Mouse (Mus musculus) MEL (cell line): ENCODE data around the gene Hpd. TPM values are rescaled to one million over a fixed set of nuclear protein-coding genes. Genes with fewer than 3 reads are reported as not detected.

Source experiments
- DNase-seq: peaks from one replicate; pipeline ENCODE4 v3.0.0; 2011; ENCODE audit warnings: low read depth, low spot score
- H3K27ac ChIP-seq: 2 replicates; pipeline ENCODE4 v1.5.1; 2012; ENCODE audit warnings: low read depth, mild to moderate bottlenecking, control low read depth, low read length, moderate library complexity; ENCODE audit not compliant: control insufficient read depth
- H3K27me3 ChIP-seq, 2 experiments: fragments of 150-350 bp in 1 of 2; sonication (generic) in 1 of 2; 2 replicates each; pipeline ENCODE4 v1.6.1; 2012; ENCODE audit warnings: low read length in 2 of 2, mild to moderate bottlenecking in 2 of 2, improper control_type of control experiment in 1 of 2, moderate library complexity in 1 of 2; ENCODE audit not compliant: insufficient read depth in 2 of 2, control insufficient read depth in 1 of 2
- H3K36me3 ChIP-seq, 2 experiments: 2 replicates each; pipeline ENCODE4 v1.6.1; 2012 to 2014; ENCODE audit warnings: low read length in 2 of 2, improper control_type of control experiment in 1 of 2, inconsistent platforms in 1 of 2, mild to moderate bottlenecking in 1 of 2; ENCODE audit not compliant: insufficient read depth in 2 of 2, control insufficient read depth in 1 of 2
- H3K4me1 ChIP-seq, 2 experiments: fragments of 150-350 bp in 1 of 2; sonication (generic) in 1 of 2; 2 replicates each; pipeline ENCODE4 v1.6.1; 2012; ENCODE audit warnings: low read length in 2 of 2, improper control_type of control experiment in 1 of 2, mild to moderate bottlenecking in 1 of 2; ENCODE audit not compliant: insufficient read depth in 2 of 2, control insufficient read depth in 1 of 2
- H3K4me3 ChIP-seq, 2 experiments: fragments of 150-350 bp in 1 of 2; sonication (generic) in 1 of 2; 2 replicates each; pipeline ENCODE4 v1.5.1; 2012; ENCODE audit warnings: low read depth in 2 of 2, low read length in 2 of 2, mild to moderate bottlenecking in 2 of 2, moderate library complexity in 2 of 2, control low read depth in 1 of 2, improper control_type of control experiment in 1 of 2; ENCODE audit not compliant: control insufficient read depth in 1 of 2, insufficient read depth in 1 of 2
- H3K79me2 ChIP-seq: 2 replicates; pipeline ENCODE4 v1.6.1; 2012; ENCODE audit warnings: mild to moderate bottlenecking, low read length, moderate library complexity; ENCODE audit not compliant: control insufficient read depth, poor library complexity, insufficient read depth
- H3K9ac ChIP-seq: 2 replicates; pipeline ENCODE4 v1.6.1; 2012; ENCODE audit warnings: low read depth, mild to moderate bottlenecking, control low read depth, low read length, moderate library complexity; ENCODE audit not compliant: control insufficient read depth, poor library complexity, severe bottlenecking
- H3K9me3 ChIP-seq: fragments of 150-350 bp; sonication (generic); replicated peaks from 2 replicates; pipeline ENCODE4 v1.6.1; 2012; ENCODE audit warnings: mild to moderate bottlenecking, low read length, improper control_type of control experiment, moderate library complexity; ENCODE audit not compliant: insufficient read depth
- CHD1 ChIP-seq: IDR thresholded peaks from 2 replicates; pipeline ENCODE4 v1.6.1; 2012; ENCODE audit warnings: low read depth, mild to moderate bottlenecking, inconsistent platforms, low read length, improper control_type of control experiment
- CHD2 ChIP-seq: IDR thresholded peaks from 2 replicates; pipeline ENCODE4 v1.6.1; 2011; ENCODE audit warnings: low read length, improper control_type of control experiment
- ETS1 ChIP-seq: IDR thresholded peaks from 2 replicates; pipeline ENCODE4 v1.6.1; 2012; ENCODE audit warnings: low read depth, mild to moderate bottlenecking, inconsistent platforms, low read length, improper control_type of control experiment, moderate library complexity
- JUND ChIP-seq: IDR thresholded peaks from 2 replicates; pipeline ENCODE4 v1.6.1; 2011; ENCODE audit warnings: low read depth, mild to moderate bottlenecking, improper control_type of control experiment, low read length
- MAFK ChIP-seq: IDR thresholded peaks from 2 replicates; pipeline ENCODE4 v1.6.1; 2011; ENCODE audit warnings: low read depth, mild to moderate bottlenecking, low read length, improper control_type of control experiment, borderline replicate concordance
- MAX ChIP-seq: IDR thresholded peaks from 2 replicates; pipeline ENCODE4 v1.6.1; 2011; ENCODE audit warnings: low read length, improper control_type of control experiment
- MAZ ChIP-seq: IDR thresholded peaks from 2 replicates; pipeline ENCODE4 v1.6.1; 2012; ENCODE audit warnings: low read depth, mild to moderate bottlenecking, inconsistent platforms, low read length, improper control_type of control experiment
- MEF2A ChIP-seq: IDR thresholded peaks from 2 replicates; pipeline ENCODE4 v1.6.1; 2014; ENCODE audit warnings: low read depth, mild to moderate bottlenecking, inconsistent platforms, low read length, improper control_type of control experiment; ENCODE audit not compliant: poor library complexity, insufficient replicate concordance, severe bottlenecking; ENCODE audit errors: extremely low read depth
- MXI1 ChIP-seq: IDR thresholded peaks from 2 replicates; pipeline ENCODE4 v1.6.1; 2011; ENCODE audit warnings: mild to moderate bottlenecking, low read depth, low read length, improper control_type of control experiment
- MYB ChIP-seq: IDR thresholded peaks from 2 replicates; pipeline ENCODE4 v1.6.1; 2011; ENCODE audit warnings: mild to moderate bottlenecking, low read depth, low read length, improper control_type of control experiment
- MYC ChIP-seq: IDR thresholded peaks from 2 replicates; pipeline ENCODE4 v1.6.1; 2011; ENCODE audit warnings: low read depth, mild to moderate bottlenecking, low read length, improper control_type of control experiment, moderate library complexity
- NELFE ChIP-seq: IDR thresholded peaks from 2 replicates; pipeline ENCODE4 v1.6.1; 2011; ENCODE audit warnings: low read depth, low read length, improper control_type of control experiment
- POLR2A ChIP-seq, 2 experiments: IDR thresholded peaks; 2 replicates each; pipeline ENCODE4 v1.6.1; 2011 to 2012; ENCODE audit warnings: low read length in 2 of 2, mild to moderate bottlenecking in 2 of 2, control low read depth in 1 of 2, improper control_type of control experiment in 1 of 2, low read depth in 1 of 2, moderate library complexity in 1 of 2; ENCODE audit not compliant: control insufficient read depth in 1 of 2, insufficient read depth in 1 of 2, poor library complexity in 1 of 2
- POLR2AphosphoS2 ChIP-seq: IDR thresholded peaks from 2 replicates; pipeline ENCODE4 v1.6.1; 2011; ENCODE audit warnings: low read length, improper control_type of control experiment
- POLR2AphosphoS5 ChIP-seq: IDR thresholded peaks from 2 replicates; pipeline ENCODE4 v1.6.1; 2012; ENCODE audit warnings: low read depth, borderline replicate concordance, mild to moderate bottlenecking, inconsistent platforms, low read length, moderate library complexity, mixed read lengths
- RAD21 ChIP-seq: IDR thresholded peaks from 2 replicates; pipeline ENCODE4 v1.6.1; 2011; ENCODE audit warnings: mild to moderate bottlenecking, low read depth, low read length, improper control_type of control experiment
- SMC3 ChIP-seq: IDR thresholded peaks from 2 replicates; pipeline ENCODE4 v1.6.1; 2011; ENCODE audit warnings: low read depth, low read length, improper control_type of control experiment
- TAL1 ChIP-seq: IDR thresholded peaks from 2 replicates; pipeline ENCODE4 v1.6.1; 2012; ENCODE audit warnings: mild to moderate bottlenecking, inconsistent platforms, low read length, moderate library complexity, mixed read lengths
- TBP ChIP-seq: IDR thresholded peaks from 2 replicates; pipeline ENCODE4 v1.8.0; 2011; ENCODE audit warnings: low read depth, low read length, improper control_type of control experiment
- TCF12 ChIP-seq: IDR thresholded peaks from 2 replicates; pipeline ENCODE4 v1.6.1; 2014; ENCODE audit warnings: low read depth, mild to moderate bottlenecking, inconsistent platforms, low read length, improper control_type of control experiment, moderate library complexity
- UBTF ChIP-seq: IDR thresholded peaks from 2 replicates; pipeline ENCODE4 v1.6.1; 2012; ENCODE audit warnings: low read depth, mild to moderate bottlenecking, inconsistent platforms, low read length, improper control_type of control experiment, moderate library complexity, borderline replicate concordance; ENCODE audit not compliant: insufficient read depth
- ZMIZ1 ChIP-seq: IDR thresholded peaks from 2 replicates; pipeline ENCODE4 v1.6.1; 2012; ENCODE audit warnings: low read depth, mild to moderate bottlenecking, inconsistent platforms, low read length, improper control_type of control experiment, moderate library complexity
- ZNF384 ChIP-seq: IDR thresholded peaks from 2 replicates; pipeline ENCODE4 v1.6.1; 2012; ENCODE audit warnings: low read depth, mild to moderate bottlenecking, inconsistent platforms, low read length, improper control_type of control experiment
- polyA plus RNA-seq, 2 experiments: library from polyadenylated mRNA; stranded (reverse) in 1 of 2; unstranded in 1 of 2; fragments of >175 nt in 1 of 2; fragments of >200 nt in 1 of 2; gene quantifications; 2 replicates each; pipeline versions ENCODE4 v1.2.1 to v1.2.4; 2012; ENCODE audit warnings: low replicate concordance in 2 of 2, low read depth in 1 of 2; ENCODE audit not compliant: insufficient read length in 2 of 2, insufficient read depth in 1 of 2, missing spikeins in 1 of 2
- total RNA-seq: library from RNA; depleted of rRNA; stranded (reverse); fragments of 300-350 nt; gene quantifications from 2 replicates; pipeline ENCODE4 v1.2.3, GENCODE M21; 2012

The Hpd gene
- total and polyA plus RNA-seq, 3 experiments = not detected

DNA sequence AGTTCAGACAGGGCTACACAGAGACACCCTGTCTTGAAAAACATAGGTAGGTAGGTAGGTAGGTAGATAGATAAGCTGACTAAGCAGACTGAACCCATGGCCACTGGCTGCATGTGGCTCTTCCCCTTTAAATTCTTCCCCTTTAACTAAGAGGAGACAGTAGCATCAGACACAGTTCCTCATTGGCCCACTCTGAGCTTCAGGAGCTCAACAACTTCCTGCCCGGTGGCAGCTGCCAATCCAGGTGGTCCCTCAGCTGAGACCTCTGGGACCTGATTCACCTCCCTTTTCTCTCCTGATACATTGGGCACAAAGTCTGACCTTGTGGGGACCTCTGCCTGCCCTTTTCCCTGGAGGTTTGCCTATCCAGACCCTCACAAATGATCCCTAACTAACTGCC lies 29.6 kb downstream of the Hpd start:
- peak; percentile 59 for DNase-seq
- TF ChIP-seq POLR2AphosphoS2 (no peak), CHD1 (no peak), MAFK (peak; percentile 43; the same call in 1 of the 2 replicates), JUND (no peak), MXI1 (no peak), NELFE (no peak), RAD21 (no peak)
- Histone ChIP-seq H3K9ac (no peak overlapping the region), H3K4me3 (no peak overlapping the region), H3K27ac (no peak overlapping the region), H3K79me2 (peaks cover 28% of the 10 kb centered on the region), H3K4me1 (peaks cover 0 to 21% of the 10 kb centered on the region in 2 experiments; a peak in 2 of 4 replicates), H3K27me3 (no peaks in the 10 kb centered on the region), H3K9me3 (no peaks in the 10 kb centered on the region), H3K36me3 (peaks cover 0 to 22% of the 10 kb centered on the region in 2 experiments; a peak in 3 of 4 replicates)

DNA sequence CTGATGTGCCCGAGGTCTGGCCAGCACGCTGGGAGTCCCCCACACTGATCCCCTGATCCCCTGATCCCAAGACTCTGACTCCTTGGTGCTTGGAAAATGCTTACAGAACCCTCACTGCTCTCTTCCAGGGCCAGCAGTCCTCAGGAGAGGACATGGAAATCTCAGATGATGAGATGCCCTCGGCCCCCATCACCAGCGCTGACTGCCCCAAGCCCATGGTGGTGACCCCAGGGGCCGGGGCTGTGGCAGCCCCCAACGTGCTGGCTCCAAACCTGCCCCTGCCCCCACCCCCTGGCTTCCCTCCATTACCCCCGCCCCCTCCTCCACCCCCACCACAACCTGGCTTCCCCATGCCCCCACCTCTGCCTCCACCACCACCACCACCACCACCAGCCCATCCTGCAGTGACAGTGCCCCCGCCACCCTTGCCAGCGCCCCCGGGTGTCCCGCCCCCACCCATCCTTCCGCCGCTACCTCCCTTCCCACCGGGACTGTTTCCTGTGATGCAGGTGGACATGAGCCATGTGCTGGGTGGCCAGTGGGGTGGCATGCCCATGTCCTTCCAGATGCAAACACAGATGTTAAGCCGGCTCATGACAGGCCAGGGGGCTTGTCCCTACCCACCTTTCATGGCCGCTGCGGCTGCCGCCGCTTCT lies 30.7 kb downstream of the Hpd start:
- no peak for TF ChIP-seq ZMIZ1
- no peak for TF ChIP-seq NELFE
- no peak for TF ChIP-seq SMC3
- no peak for TF ChIP-seq POLR2AphosphoS2
- TF ChIP-seq MEF2A = no peak
- no peak for TF ChIP-seq ETS1
- TF ChIP-seq TCF12 = no peak
- no peak for TF ChIP-seq ZNF384
- TF ChIP-seq MAZ = no peak
- TF ChIP-seq MYB = no peak
- TF ChIP-seq POLR2A (IDR thresholded peaks at IDR 0.05; ENCODE audit: control insufficient read depth in 1 of 2, insufficient read depth in 1 of 2, low read depth in 1 of 2, low read length in 2 of 2, poor library complexity in 1 of 2) = no peak
- TF ChIP-seq TAL1 = no peak
- no peak for TF ChIP-seq MYC
- TF ChIP-seq TBP = no peak
- no peak for TF ChIP-seq JUND
- no peak for TF ChIP-seq UBTF
- no peak for TF ChIP-seq CHD2
- no peak for TF ChIP-seq MAX
- no peak for TF ChIP-seq POLR2AphosphoS5
- no peak for TF ChIP-seq RAD21
- TF ChIP-seq, all 39 proteins: peak for 0
- Histone ChIP-seq H3K4me3 (no peak overlapping the region), H3K4me1 (peaks cover 0 to 21% of the 10 kb centered on the region in 2 experiments; a peak in 2 of 4 replicates), H3K9me3 (no peaks in the 10 kb centered on the region), H3K9ac (no peak overlapping the region), H3K27ac (no peak overlapping the region), H3K79me2 (peaks cover 34% of the 10 kb centered on the region), H3K36me3 (peaks cover 2 to 22% of the 10 kb centered on the region in 2 experiments; a peak in 3 of 4 replicates), H3K27me3 (no peaks in the 10 kb centered on the region)
- no peak for DNase-seq
